Mouse (Mus musculus): Measurements from ENCODE around the gene Setd4. TPM values are rescaled to one million over a fixed set of nuclear protein-coding genes. Genes with fewer than 3 reads are reported as not detected.

Gene Setd4
- polyA plus RNA-seq, 1 experiment from 2014 or later = 23.6 TPM

- H3K4me1 ChIP-seq = peaks cover 24% of the 10 kb centered on the region
- no peaks in the 10 kb centered on the region for H3K9me3 ChIP-seq
- no peaks in the 10 kb centered on the region for H3K27me3 ChIP-seq
- WGBS = 88% methylated on average over 6 of the region's 6 CpGs
- H3K27ac ChIP-seq = no peak overlapping the region
- H3K4me2 ChIP-seq = no peak overlapping the region
- H3K36me3 ChIP-seq = no peaks in the 10 kb centered on the region
- H3K4me3 ChIP-seq = no peak overlapping the region
- no peak for ATAC-seq (ENCODE audit: insufficient number of reproducible peaks, insufficient read depth, low FRiP score, low TSS enrichment, low read depth)
- H3K9ac ChIP-seq = no peak overlapping the region
These were observed 31.5 kb downstream of the Setd4 start for GRCm38 (mm10) chr16:93572383-93572782.

GRCm38 (mm10) chr16:93558499-93558898 is 45.4 kb downstream of the Setd4 start:
- H3K27me3 ChIP-seq = peaks cover 6% of the 10 kb centered on the region
- H3K4me1 ChIP-seq = peaks cover 23% of the 10 kb centered on the region
- H3K27ac ChIP-seq = no peak overlapping the region
- ATAC-seq (ENCODE audit: insufficient number of reproducible peaks, insufficient read depth, low FRiP score, low TSS enrichment, low read depth) = no peak
- H3K4me3 ChIP-seq = no peak overlapping the region
- H3K4me2 ChIP-seq = peak overlapping the region; percentile 48
- peak overlapping the region; percentile 27; the same call in 1 of the 2 replicates for H3K9ac ChIP-seq
- H3K9me3 ChIP-seq = no peaks in the 10 kb centered on the region
- 6% methylated on average over 12 of the region's 12 CpGs for WGBS
- no peaks in the 10 kb centered on the region for H3K36me3 ChIP-seq

- no peak overlapping the region for H3K9ac ChIP-seq
- WGBS = 62% methylated on average over 8 of the region's 8 CpGs
- peaks cover 32% of the 10 kb centered on the region for H3K4me1 ChIP-seq
- H3K4me3 ChIP-seq = no peak overlapping the region
- peak overlapping the region; percentile 48 for H3K4me2 ChIP-seq
- ATAC-seq (ENCODE audit: insufficient number of reproducible peaks, insufficient read depth, low FRiP score, low TSS enrichment, low read depth) = no peak
- H3K27me3 ChIP-seq = peaks cover 6% of the 10 kb centered on the region
- H3K9me3 ChIP-seq = no peaks in the 10 kb centered on the region
- no peaks in the 10 kb centered on the region for H3K36me3 ChIP-seq
- H3K27ac ChIP-seq = no peak overlapping the region
These were observed 46.2 kb downstream of the Setd4 start for GRCm38 (mm10) chr16:93557646-93558045.

GRCm38 (mm10) chr16:93552686-93553513 is 51.0 kb downstream of the Setd4 start:
- peak overlapping the region; percentile 64 for H3K27ac ChIP-seq
- no peaks in the 10 kb centered on the region for H3K36me3 ChIP-seq
- H3K9ac ChIP-seq = no peak overlapping the region; the same call in 1 of the 2 replicates
- no peak overlapping the region for H3K4me2 ChIP-seq
- H3K27me3 ChIP-seq = peaks cover 33% of the 10 kb centered on the region
- ATAC-seq (ENCODE audit: insufficient number of reproducible peaks, insufficient read depth, low FRiP score, low TSS enrichment, low read depth) = peak; percentile 80
- no peak overlapping the region for H3K4me3 ChIP-seq
- WGBS = 39% methylated on average over 12 of the region's 12 CpGs
- H3K4me1 ChIP-seq = peaks cover 41% of the 10 kb centered on the region
- no peaks in the 10 kb centered on the region for H3K9me3 ChIP-seq

GRCm38 (mm10) chr16:93549287-93549686 is 54.6 kb downstream of the Setd4 start:
- H3K27me3 ChIP-seq = peaks cover 26% of the 10 kb centered on the region
- H3K9ac ChIP-seq = no peak overlapping the region
- peaks cover 43% of the 10 kb centered on the region for H3K4me1 ChIP-seq
- H3K36me3 ChIP-seq = no peaks in the 10 kb centered on the region
- no peak for ATAC-seq (ENCODE audit: insufficient number of reproducible peaks, insufficient read depth, low FRiP score, low TSS enrichment, low read depth)
- H3K4me3 ChIP-seq = no peak overlapping the region
- no peaks in the 10 kb centered on the region for H3K9me3 ChIP-seq
- no peak overlapping the region for H3K4me2 ChIP-seq
- H3K27ac ChIP-seq = no peak overlapping the region
- 57% methylated on average over 10 of the region's 10 CpGs for WGBS

- Histone ChIP-seq H3K9ac (no peak overlapping the region), H3K4me2 (no peak overlapping the region), H3K27ac (no peak overlapping the region), H3K4me1 (peaks cover 42% of the 10 kb centered on the region), H3K4me3 (no peak overlapping the region), H3K9me3 (no peaks in the 10 kb centered on the region), H3K27me3 (peaks cover 26% of the 10 kb centered on the region), H3K36me3 (no peaks in the 10 kb centered on the region)
- 72% methylated on average over 2 of the region's 2 CpGs for WGBS
- ATAC-seq (ENCODE audit: insufficient number of reproducible peaks, insufficient read depth, low FRiP score, low TSS enrichment, low read depth) = no peak
These were observed 55.8 kb downstream of the Setd4 start for GRCm38 (mm10) chr16:93548045-93548444.

GRCm38 (mm10) chr16:93547122-93547521 is 56.7 kb downstream of the Setd4 start:
- Histone ChIP-seq H3K36me3 (no peaks in the 10 kb centered on the region), H3K27me3 (peaks cover 28% of the 10 kb centered on the region), H3K4me2 (no peak overlapping the region), H3K9me3 (no peaks in the 10 kb centered on the region), H3K4me3 (no peak overlapping the region), H3K4me1 (peaks cover 41% of the 10 kb centered on the region), H3K9ac (no peak overlapping the region), H3K27ac (no peak overlapping the region)
- WGBS = 45% methylated on average over 3 of the region's 3 CpGs
- no peak for ATAC-seq (ENCODE audit: insufficient number of reproducible peaks, insufficient read depth, low FRiP score, low TSS enrichment, low read depth)

- Histone ChIP-seq H3K9ac (no peak overlapping the region), H3K9me3 (no peaks in the 10 kb centered on the region), H3K36me3 (no peaks in the 10 kb centered on the region), H3K4me1 (peaks cover 41% of the 10 kb centered on the region), H3K27ac (no peak overlapping the region), H3K27me3 (peaks cover 27% of the 10 kb centered on the region), H3K4me2 (no peak overlapping the region), H3K4me3 (no peak overlapping the region)
- 66% methylated on average over 12 of the region's 12 CpGs for WGBS
- no peak for ATAC-seq (ENCODE audit: insufficient number of reproducible peaks, insufficient read depth, low FRiP score, low TSS enrichment, low read depth)
These were observed 57.4 kb downstream of the Setd4 start for GRCm38 (mm10) chr16:93546354-93546965.

GRCm38 (mm10) chr16:93544931-93545330 is 58.9 kb downstream of the Setd4 start:
- ATAC-seq (ENCODE audit: insufficient number of reproducible peaks, insufficient read depth, low FRiP score, low TSS enrichment, low read depth) = no peak
- 84% methylated on average over 4 of the region's 4 CpGs for WGBS
- no peak overlapping the region for H3K4me3 ChIP-seq
- H3K9me3 ChIP-seq = no peaks in the 10 kb centered on the region
- no peak overlapping the region for H3K9ac ChIP-seq
- peaks cover 16% of the 10 kb centered on the region; the same call in 1 of the 2 replicates for H3K27me3 ChIP-seq
- no peaks in the 10 kb centered on the region for H3K36me3 ChIP-seq
- no peak overlapping the region for H3K4me2 ChIP-seq
- H3K27ac ChIP-seq = no peak overlapping the region
- peaks cover 41% of the 10 kb centered on the region for H3K4me1 ChIP-seq

- Histone ChIP-seq H3K4me3 (no peak overlapping the region), H3K9ac (no peak overlapping the region), H3K27me3 (peaks cover 7% of the 10 kb centered on the region; the same call in 1 of the 2 replicates), H3K27ac (no peak overlapping the region), H3K9me3 (no peaks in the 10 kb centered on the region), H3K36me3 (no peaks in the 10 kb centered on the region), H3K4me2 (no peak overlapping the region), H3K4me1 (peaks cover 33% of the 10 kb centered on the region)
- WGBS = 2% methylated on average over 8 of the region's 8 CpGs
- ATAC-seq (ENCODE audit: insufficient number of reproducible peaks, insufficient read depth, low FRiP score, low TSS enrichment, low read depth) = peak; percentile 54; the same call in 1 of the 2 replicates
These were observed 60.2 kb downstream of the Setd4 start for GRCm38 (mm10) chr16:93543704-93544103.

GRCm38 (mm10) chr16:93539891-93540290 is 64.0 kb downstream of the Setd4 start:
- Histone ChIP-seq H3K27me3 (peaks cover 4% of the 10 kb centered on the region; the same call in 1 of the 2 replicates), H3K36me3 (no peaks in the 10 kb centered on the region), H3K4me1 (peaks cover 16% of the 10 kb centered on the region; the same call in 1 of the 2 replicates), H3K4me2 (no peak overlapping the region), H3K9ac (no peak overlapping the region), H3K4me3 (no peak overlapping the region), H3K9me3 (no peaks in the 10 kb centered on the region), H3K27ac (no peak overlapping the region)
- WGBS = 69% methylated on average over 3 of the region's 3 CpGs
- ATAC-seq (ENCODE audit: insufficient number of reproducible peaks, insufficient read depth, low FRiP score, low TSS enrichment, low read depth) = no peak

Measured in embryonic facial prominence, embryonic 13.5 days (tissue).